Mouse (Mus musculus) frontal cortex, postnatal 25 days (tissue): ENCODE measurements around the gene Lrrc15.
A peak's percentile ranks its signal among the peaks of the same experiment; 100 is the strongest.

Experiments used
- DNase-seq, 2 experiments: peaks; one replicate each; pipeline ENCODE4 v3.0.0; 2022; ENCODE audit warnings: low spot score in 2 of 2

Lrrc15 gene

DNA sequence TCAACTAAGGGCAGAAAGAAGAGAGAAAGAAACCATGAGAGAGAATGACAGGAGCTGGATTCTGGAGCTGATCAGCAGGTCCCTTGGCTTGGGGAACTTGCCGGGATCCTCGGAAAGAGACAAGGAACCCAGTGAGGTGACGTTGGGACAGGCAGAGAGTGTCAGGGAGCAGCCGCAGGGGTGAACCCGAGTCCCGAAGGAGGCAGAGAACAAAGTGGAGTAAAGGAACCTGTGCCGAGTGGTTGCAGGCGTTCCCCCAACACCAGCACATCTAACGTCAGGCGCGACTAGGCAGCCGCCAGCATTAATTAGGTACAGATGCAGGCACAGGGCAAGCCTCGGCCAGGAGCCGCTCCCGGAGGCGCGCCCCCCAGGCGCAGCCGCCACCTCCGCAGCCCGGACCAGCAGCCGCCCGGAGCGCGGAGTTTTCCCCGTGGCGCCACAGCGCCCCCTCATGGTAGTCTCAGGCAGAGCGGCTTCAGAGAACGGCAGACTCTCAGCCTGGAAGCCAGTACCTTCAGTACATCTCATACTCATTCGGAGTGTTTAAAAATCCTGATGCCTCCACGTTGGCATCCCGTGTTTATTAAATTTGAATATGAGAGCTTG is 46.9 kb downstream of the Lrrc15 start:
- DNase-seq, result peak; percentile 77 to 79

- DNase-seq, result no peak
These were observed 47.5 kb downstream of the Lrrc15 start for GRCm38 (mm10) chr16:30235577-30235976.

DNA sequence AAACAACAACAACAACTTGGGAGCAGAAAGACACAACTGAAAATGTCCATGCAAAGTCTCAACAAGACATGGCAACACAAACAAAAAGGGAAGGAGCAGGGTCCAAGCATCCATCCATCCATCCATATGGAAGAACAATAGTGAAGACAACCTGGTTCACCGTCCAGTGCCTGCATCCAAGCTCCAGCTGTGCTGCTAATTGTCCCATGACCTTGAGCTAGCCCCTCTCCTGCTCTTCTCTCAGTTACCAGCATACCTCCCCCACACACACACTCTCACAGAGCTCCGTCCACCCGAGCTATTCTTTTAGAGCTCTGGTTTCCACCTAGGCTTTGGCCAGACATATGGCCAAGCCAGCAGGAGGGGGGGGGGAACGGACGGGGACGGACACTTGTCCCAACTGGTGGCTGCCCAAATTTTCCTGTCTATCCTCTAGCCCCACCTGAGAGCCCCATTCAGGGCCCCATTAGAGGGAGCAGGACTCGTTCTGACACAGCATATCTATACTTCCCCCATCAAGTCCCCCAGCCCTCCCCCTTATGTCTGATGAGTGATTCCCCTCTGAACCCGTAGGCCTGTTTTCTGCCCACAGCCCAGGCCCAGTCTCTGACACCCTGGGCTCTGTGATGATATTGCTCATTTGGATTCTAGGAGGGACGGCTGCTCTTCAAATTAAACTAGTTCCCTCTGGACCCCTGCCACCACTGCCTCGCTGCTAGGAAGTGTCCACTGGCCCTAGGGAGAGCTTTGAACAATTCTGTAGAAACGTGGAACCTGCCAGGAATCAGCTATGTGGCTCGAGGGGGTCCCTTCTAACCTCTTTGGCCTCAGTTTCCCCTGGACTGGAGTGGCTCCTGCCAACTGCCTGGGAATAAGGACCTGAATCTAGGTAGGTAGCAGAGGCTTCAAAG is 48.2 kb downstream of the Lrrc15 start:
- no peak for DNase-seq

DNA sequence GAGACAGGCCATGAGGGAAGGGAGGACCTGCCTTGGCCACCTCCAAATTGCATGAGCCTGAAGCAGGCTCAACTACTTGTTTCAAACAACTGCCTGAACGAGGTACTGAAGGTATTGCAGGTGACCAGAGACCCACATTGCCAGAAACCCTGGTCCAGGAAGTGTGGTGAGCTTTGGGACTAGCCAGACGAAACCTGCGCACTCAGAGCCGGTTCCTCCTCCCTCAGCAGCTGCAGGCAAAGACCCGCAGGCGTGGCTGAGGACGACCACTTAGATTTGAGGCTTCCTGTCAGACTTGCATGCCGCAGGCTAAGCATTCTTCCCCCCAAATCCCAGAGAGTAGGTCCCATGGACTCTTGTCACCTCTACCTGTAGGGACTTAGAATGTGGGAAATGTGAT is 49.0 kb downstream of the Lrrc15 start:
- DNase-seq, result no peak

DNA sequence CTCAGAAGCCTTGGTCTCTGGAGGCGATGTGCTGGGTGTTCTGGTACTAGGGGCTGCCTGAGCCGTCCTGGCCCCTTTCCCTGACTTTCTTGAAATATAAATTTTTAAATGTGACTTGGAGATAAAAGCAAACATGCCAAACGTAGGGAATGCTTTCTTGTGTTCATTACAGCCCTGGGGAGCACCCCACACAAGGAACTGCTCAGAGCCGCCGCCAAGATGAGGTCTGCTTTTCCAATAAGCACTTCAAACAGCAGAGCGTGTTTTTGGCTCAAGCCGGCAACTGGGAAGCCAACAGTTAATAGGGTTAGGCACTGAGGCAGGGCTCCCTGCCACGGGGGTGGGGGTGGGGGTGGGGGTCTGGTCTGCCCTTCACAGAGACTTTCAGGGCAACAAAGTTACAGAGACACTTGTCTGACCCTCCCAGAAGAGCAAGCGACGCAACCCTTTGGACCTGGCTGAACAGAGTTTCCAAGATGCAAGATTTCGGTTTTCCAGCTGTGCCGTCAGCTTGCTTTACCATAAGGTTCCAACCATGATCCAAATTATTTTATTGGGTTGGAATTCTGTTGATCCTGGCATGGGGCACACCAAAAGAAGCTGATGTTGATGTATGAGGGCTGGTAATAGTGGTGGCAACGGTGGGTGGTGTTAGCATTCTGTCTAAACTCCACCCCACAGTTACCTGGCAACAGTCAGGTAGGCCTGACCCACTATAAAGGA is 51.0 kb downstream of the Lrrc15 start:
- DNase-seq, result no peak

DNA sequence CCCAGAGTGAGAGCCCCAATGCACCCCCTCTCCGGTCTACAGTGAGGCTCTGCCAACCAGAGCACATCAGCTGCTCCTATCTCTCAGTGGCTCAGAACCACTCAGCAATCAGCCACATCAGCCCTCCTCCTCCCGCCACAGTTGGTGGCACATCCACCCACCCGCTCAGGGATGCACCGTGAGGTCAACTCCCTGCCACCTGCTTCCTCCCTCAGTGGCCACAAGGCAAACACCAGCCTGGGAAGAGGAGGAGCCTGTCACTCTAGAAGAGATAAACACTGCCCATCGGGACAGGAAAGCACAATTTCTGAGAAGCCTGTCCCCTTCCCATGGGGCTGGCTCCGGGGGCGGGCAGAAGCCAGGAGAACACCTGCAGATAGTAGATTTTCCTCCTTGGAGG is 55.7 kb downstream of the Lrrc15 start:
- no peak for DNase-seq

DNA sequence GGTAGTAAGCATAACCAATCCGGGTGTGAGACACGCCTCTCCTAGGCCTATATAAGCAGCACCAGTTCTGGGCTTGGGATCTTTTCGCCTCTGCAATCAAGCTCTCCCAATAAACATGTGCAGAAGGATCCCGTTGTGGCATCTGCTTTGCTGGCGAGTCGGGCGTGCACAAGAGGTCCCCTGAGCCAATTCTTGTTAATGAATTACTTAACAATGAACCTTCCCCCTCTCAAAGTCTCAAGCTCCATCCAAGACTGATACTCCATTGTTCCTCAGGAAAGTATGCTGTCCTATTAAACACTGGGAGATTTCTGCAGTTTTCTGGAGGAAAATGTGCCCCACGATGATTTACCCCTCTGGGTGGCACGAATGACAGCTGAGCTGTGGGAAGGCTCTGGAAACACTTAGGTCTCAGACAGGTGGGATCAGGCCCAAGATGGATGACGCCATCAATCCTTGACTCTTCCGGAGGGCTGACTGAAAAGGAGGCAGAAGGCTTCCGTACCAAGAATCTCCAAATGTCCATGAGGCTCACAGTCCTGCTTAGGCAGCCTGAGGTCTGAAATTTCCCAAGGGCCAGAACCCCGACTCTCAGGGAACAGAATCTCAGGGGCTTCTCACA is 61.8 kb downstream of the Lrrc15 start:
- no peak for DNase-seq
